Mouse (Mus musculus) lung, postnatal 36 days (tissue): ENCODE results near the gene Efnb3.

ENCODE experiments used
- DNase-seq: peaks from one replicate; pipeline ENCODE4 v3.0.0; 2022; ENCODE audit warnings: mixed read lengths

The Efnb3 gene

GRCm38 (mm10) chr11:69582230-69582805 is 22.3 kb upstream of the Efnb3 start:
- no peak for DNase-seq

- no peak for DNase-seq
Observed at GRCm38 (mm10) chr11:69581814-69582213, 21.8 kb upstream of the Efnb3 start.

- peak; percentile 96 for DNase-seq
Observed at GRCm38 (mm10) chr11:69581147-69581688, 21.2 kb upstream of the Efnb3 start.

GRCm38 (mm10) chr11:69580572-69581146 is 20.7 kb upstream of the Efnb3 start:
- peak; percentile 8 for DNase-seq

- DNase-seq: peak; percentile 97
Observed at GRCm38 (mm10) chr11:69580091-69580514, 20.1 kb upstream of the Efnb3 start, which contains the start of the genes Wrap53 and Trp53. Wrap53 (minus strand) TSS chr11:69580255. Trp53 (plus strand) TSS chr11:69580359.

GRCm38 (mm10) chr11:69579128-69580017 is 19.4 kb upstream of the Efnb3 start:
- DNase-seq: peak; percentile 97

GRCm38 (mm10) chr11:69578301-69578700 is 18.3 kb upstream of the Efnb3 start:
- DNase-seq: no peak

GRCm38 (mm10) chr11:69576307-69576706 is 16.3 kb upstream of the Efnb3 start:
- DNase-seq: no peak

- peak; percentile 20 for DNase-seq
Observed at GRCm38 (mm10) chr11:69575220-69575619, 15.2 kb upstream of the Efnb3 start.

- peak; percentile 15 for DNase-seq
Observed at GRCm38 (mm10) chr11:69565131-69565530, 5.1 kb upstream of the Efnb3 start.

GRCm38 (mm10) chr11:69564391-69564790 is 4.4 kb upstream of the Efnb3 start:
- DNase-seq: no peak

- DNase-seq: no peak
Observed at GRCm38 (mm10) chr11:69563373-69563772, 3.4 kb upstream of the Efnb3 start.

- no peak for DNase-seq
Observed at GRCm38 (mm10) chr11:69560896-69561854, 1.2 kb upstream of the Efnb3 start.

- no peak for DNase-seq
Observed at GRCm38 (mm10) chr11:69559183-69559582, 822 bp downstream of the Efnb3 start.

GRCm38 (mm10) chr11:69558756-69559155 is 1.2 kb downstream of the Efnb3 start:
- DNase-seq: no peak

GRCm38 (mm10) chr11:69557381-69557958 is 2.5 kb downstream of the Efnb3 start:
- no peak for DNase-seq

- peak; percentile 8 for DNase-seq
Observed at GRCm38 (mm10) chr11:69554539-69555140, 5.4 kb downstream of the Efnb3 start.

GRCm38 (mm10) chr11:69553341-69553721 is 6.7 kb downstream of the Efnb3 start:
- DNase-seq: no peak

GRCm38 (mm10) chr11:69552622-69553340 is 7.2 kb downstream of the Efnb3 start:
- no peak for DNase-seq

- no peak for DNase-seq
Observed at GRCm38 (mm10) chr11:69551310-69551709, 8.7 kb downstream of the Efnb3 start.
